Mouse (Mus musculus) bone marrow, adult 2 months (tissue): ENCODE data around the gene Fam19a5.

Source experiments
- CTCF ChIP-seq: fragments of 200-500 bp; IDR thresholded peaks from 2 replicates; pipeline ENCODE4 v1.5.1; 2011; ENCODE audit warnings: low read length, control low read depth; ENCODE audit not compliant: control insufficient read depth, insufficient read depth
- POLR2A ChIP-seq: fragments of 200-500 bp; IDR thresholded peaks from 2 replicates; pipeline ENCODE4 v1.6.1; 2011; ENCODE audit warnings: low read depth, mild to moderate bottlenecking, control low read depth, low read length, borderline replicate concordance; ENCODE audit not compliant: control insufficient read depth

DNA sequence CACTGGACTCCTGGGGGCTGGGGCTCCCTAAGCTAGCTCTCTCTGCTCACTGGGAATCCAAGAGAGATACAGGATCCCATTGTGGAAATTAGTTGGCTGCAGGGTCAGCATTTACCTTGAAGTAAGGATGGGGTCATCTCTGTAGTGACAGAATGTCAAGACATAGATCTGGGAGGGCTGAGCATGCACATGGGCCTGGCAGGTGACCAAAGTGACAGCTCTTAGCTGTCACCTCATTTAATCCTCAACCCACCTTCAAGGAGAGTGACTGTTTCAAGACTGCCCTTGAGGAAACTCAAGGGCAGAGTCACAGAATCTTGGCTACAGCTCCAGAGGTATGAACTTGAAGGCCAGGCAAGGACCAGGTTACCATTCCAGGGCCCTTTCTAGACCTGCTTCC, 93.1 kb downstream of the Fam19a5 start:
- TF ChIP-seq POLR2A (no peak), CTCF (no peak)
